Mouse (Mus musculus) liver, embryonic 16.5 days (tissue): Measurements from ENCODE around the gene Ctu2. TPM values are rescaled to one million over a fixed set of nuclear protein-coding genes. Genes with fewer than 3 reads are reported as not detected.

Source experiments
- ATAC-seq: fragments of 200-750 bp; cut with Nextera tagmentation; 2 replicates; pipeline ENCODE4 v1.8.0; 2017; ENCODE audit warnings: low read depth, mild to moderate bottlenecking, moderate number of reproducible peaks, moderate library complexity
- H3K27ac ChIP-seq: fragments of 300-500 bp; sonication (generic); 2 replicates; pipeline ENCODE4 v1.5.1; 2014; ENCODE audit warnings: mild to moderate bottlenecking, low read length
- H3K27me3 ChIP-seq: fragments of 300-500 bp; sonication (generic); 2 replicates; pipeline ENCODE4 v1.6.1; 2014; ENCODE audit warnings: low read depth, low read length, mixed read lengths; ENCODE audit not compliant: control insufficient read depth, insufficient read depth
- H3K36me3 ChIP-seq: fragments of 300-500 bp; sonication (generic); 2 replicates; pipeline ENCODE4 v1.6.1; 2014; ENCODE audit warnings: mild to moderate bottlenecking; ENCODE audit not compliant: control insufficient read depth, insufficient read depth
- H3K4me1 ChIP-seq: fragments of 300-500 bp; sonication (generic); 2 replicates; pipeline ENCODE4 v1.6.1; 2014; ENCODE audit warnings: low read depth, low read length, mixed read lengths; ENCODE audit not compliant: control insufficient read depth
- H3K4me2 ChIP-seq: fragments of 300-500 bp; sonication (generic); 2 replicates; pipeline ENCODE4 v1.6.1; 2014; ENCODE audit warnings: low read depth, low read length, mixed read lengths
- H3K4me3 ChIP-seq: fragments of 300-500 bp; sonication (generic); 2 replicates; pipeline ENCODE4 v1.5.1; 2014; ENCODE audit warnings: low read depth, mild to moderate bottlenecking, low read length
- H3K9ac ChIP-seq: fragments of 300-500 bp; sonication (generic); 2 replicates; pipeline ENCODE4 v1.6.1; 2014; ENCODE audit warnings: low read depth, low read length
- H3K9me3 ChIP-seq: fragments of 300-500 bp; sonication (generic); replicated peaks from 2 replicates; pipeline ENCODE4 v1.6.1; 2016; ENCODE audit warnings: low read length; ENCODE audit not compliant: control insufficient read depth
- WGBS: fragments of 180-500 bp; shearing (Covaris S2); extraction: QIAGEN DNeasy Blood & Tissue Kit; methylation state at CpG from one replicate; pipeline ENCODE4 v1.1.7; 2014; ENCODE audit not compliant: insufficient replicate concordance; 5-methylcytosine and 5-hydroxymethylcytosine counted together
- polyA plus RNA-seq: library from polyadenylated mRNA; unstranded; fragments of >200 nt; fragmentation: Nextera tagmentation; extraction: Ambion mirVana; gene quantifications from 2 replicates; pipeline ENCODE4 v1.2.1, GENCODE M21; 2015

Gene Ctu2
- polyA plus RNA-seq, 1 experiment from 2014 or later = 9.6 TPM

DNA sequence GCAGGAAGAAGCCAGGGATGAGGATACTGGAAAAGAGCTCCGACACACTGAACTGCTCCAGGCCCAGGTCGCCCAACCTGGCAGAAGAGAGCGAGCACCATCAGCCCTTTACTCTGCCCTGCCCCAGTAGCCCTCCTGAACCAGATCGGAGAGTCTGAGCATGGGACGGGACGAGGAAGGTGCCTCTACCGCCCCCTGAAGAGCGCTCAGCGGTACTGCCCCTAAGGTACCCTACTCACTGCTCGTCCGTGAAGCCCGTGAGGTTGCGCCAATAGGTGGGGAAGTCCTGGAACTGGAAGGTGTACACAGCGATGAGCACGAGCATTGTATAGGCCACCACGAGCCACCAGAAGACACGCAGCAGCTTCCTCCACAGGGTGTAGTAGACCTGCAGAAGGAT is 22.0 kb downstream of the Ctu2 start:
- WGBS = 70% methylated on average over 17 of the region's 17 CpGs
- Histone ChIP-seq H3K4me2 (no peak overlapping the region), H3K27ac (no peak overlapping the region), H3K27me3 (no peaks in the 10 kb centered on the region), H3K36me3 (peaks cover 87% of the 10 kb centered on the region), H3K9ac (no peak overlapping the region), H3K4me3 (no peak overlapping the region), H3K9me3 (no peaks in the 10 kb centered on the region), H3K4me1 (no peaks in the 10 kb centered on the region)
- ATAC-seq = no peak

DNA sequence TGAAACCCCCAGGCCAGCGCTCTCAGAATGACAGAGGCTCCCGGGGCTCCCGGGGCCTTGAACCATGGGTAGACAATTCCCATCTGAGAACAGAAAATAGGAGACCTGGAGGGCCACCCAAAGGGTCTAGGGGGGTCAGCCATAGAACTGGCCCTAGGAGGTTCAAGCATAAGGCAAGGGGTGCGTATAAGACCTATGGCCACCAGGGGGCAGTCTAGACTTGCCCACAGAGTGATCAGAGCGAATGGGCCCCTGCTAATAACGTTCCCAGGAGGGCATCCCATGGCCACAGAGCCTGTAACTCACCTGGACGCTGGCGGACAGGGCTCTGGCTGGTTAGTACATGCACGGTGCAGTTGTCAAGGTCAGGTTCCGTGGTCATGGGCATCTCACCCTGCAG is 24.9 kb downstream of the Ctu2 start:
- Histone ChIP-seq H3K9ac (no peak overlapping the region), H3K4me1 (no peaks in the 10 kb centered on the region), H3K4me2 (no peak overlapping the region), H3K9me3 (no peaks in the 10 kb centered on the region), H3K4me3 (no peak overlapping the region), H3K27me3 (no peaks in the 10 kb centered on the region), H3K27ac (no peak overlapping the region), H3K36me3 (peaks cover 65% of the 10 kb centered on the region)
- ATAC-seq = peak; percentile 61
- 35% methylated on average over 10 of the region's 10 CpGs for WGBS

DNA sequence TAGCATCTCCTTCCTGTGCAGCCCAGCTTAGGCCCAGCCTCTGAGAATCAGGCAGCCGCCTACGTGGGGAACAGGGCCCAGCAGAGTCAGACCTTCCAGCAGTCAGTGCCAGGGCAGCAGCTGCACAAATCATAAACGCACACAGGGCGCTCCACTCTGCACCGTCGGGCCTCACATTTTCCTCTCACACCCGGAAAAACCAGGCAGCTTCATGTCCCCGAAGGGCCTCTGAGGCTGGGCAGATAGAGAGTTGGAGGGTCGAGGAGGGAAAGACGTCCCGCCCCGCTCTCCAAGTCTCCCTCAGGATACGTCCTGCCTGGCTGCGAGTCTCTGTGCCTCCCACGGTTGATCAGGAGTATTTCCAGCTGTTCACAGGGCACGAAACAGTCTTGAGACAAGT is 35.6 kb downstream of the Ctu2 start:
- Histone ChIP-seq H3K9me3 (no peaks in the 10 kb centered on the region), H3K9ac (no peak overlapping the region), H3K4me1 (no peaks in the 10 kb centered on the region; the same call in 1 of the 2 replicates), H3K36me3 (peaks cover 16% of the 10 kb centered on the region), H3K4me3 (no peak overlapping the region), H3K4me2 (no peak overlapping the region), H3K27ac (no peak overlapping the region), H3K27me3 (no peaks in the 10 kb centered on the region)
- WGBS = 81% methylated on average over 16 of the region's 16 CpGs
- no peak for ATAC-seq

DNA sequence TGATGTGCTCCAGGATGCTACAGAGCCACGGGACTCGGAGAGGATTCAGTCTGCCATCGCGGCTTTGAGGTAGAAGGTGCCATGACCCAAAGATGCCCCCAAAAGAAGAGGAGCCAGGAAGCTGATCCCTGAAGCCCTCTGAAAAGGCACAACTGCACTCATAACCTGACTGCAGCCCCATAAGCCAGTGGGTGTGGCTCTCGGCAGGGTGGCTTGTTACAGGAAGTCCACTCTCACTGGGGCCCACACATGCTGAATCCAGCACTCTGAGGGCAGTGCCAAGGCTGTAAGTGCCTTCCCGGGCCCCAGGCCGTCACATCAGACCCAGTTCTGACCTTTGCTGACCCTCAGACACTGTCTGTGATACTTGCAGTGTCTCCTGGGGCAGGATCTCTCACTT is 36.4 kb downstream of the Ctu2 start:
- Histone ChIP-seq H3K9ac (no peak overlapping the region), H3K4me1 (peaks cover 2% of the 10 kb centered on the region), H3K4me2 (no peak overlapping the region), H3K27me3 (no peaks in the 10 kb centered on the region), H3K4me3 (no peak overlapping the region), H3K27ac (no peak overlapping the region), H3K9me3 (no peaks in the 10 kb centered on the region), H3K36me3 (peaks cover 13% of the 10 kb centered on the region)
- ATAC-seq = no peak
- 71% methylated on average over 7 of the region's 7 CpGs for WGBS

DNA sequence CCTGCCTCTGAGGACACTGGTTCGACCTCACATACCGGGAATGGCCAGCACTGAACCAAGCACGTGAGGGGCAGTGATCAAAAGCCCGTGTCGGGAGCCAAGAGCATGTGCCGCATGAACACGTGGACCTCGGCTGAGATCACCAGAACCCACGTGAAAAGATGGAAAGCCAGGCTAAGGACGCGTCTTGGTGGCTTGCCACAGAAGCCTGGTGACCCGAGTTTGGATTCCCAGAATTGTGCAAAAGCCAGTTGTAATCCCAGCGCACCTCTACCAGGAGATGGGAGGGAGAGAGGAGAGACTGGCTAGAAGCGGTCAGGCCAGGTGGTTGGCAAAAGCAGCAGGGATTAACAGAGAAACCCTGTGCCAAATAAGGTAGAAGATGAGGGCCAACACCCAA is 39.8 kb downstream of the Ctu2 start:
- Histone ChIP-seq H3K9ac (no peak overlapping the region), H3K9me3 (no peaks in the 10 kb centered on the region), H3K4me2 (no peak overlapping the region), H3K36me3 (peaks cover 13% of the 10 kb centered on the region), H3K4me3 (no peak overlapping the region), H3K27ac (no peak overlapping the region), H3K4me1 (peaks cover 28% of the 10 kb centered on the region), H3K27me3 (no peaks in the 10 kb centered on the region)
- 85% methylated on average over 14 of the region's 14 CpGs for WGBS
- ATAC-seq = no peak

DNA sequence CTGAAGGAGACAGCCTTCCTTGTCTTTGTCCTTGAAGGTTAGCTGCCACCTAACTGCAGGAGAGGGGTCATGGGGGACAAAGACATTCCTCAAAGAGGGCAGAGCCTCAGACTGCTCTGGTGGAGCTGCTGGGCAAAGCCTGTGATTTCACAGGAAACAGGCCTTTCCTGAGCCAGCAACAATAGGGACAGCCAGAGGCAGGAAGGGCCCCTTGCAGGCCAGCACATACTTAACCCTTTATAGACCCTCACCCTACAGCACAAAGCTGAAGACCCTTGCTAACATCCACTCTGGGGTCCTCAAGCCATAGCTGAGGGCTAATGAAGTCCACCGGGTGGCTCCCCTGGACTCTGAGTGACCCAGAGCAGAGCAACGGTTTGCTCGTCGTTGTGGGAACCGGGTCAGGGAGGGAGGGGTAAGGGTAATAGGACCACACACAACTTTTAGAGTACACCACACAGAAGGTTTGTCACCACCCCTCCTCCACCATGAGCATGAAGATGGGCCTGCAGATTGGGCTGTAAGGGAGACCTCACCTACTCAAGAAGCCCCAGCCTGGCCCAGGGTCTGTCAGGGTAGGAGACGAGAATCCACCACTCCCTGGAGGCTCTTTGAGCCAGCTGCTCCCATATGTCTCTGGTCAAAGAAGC is 41.7 kb downstream of the Ctu2 start:
- peaks cover 11% of the 10 kb centered on the region for H3K36me3 ChIP-seq
- ATAC-seq = peak; percentile 33; the same call in 1 of the 2 replicates
- peaks cover 36% of the 10 kb centered on the region for H3K4me1 ChIP-seq
- H3K9ac ChIP-seq = no peak overlapping the region
- H3K4me2 ChIP-seq = no peak overlapping the region
- no peaks in the 10 kb centered on the region for H3K9me3 ChIP-seq
- H3K27me3 ChIP-seq = no peaks in the 10 kb centered on the region
- H3K27ac ChIP-seq = peak overlapping the region; percentile 47
- 29% methylated on average over 6 of the region's 6 CpGs for WGBS
- H3K4me3 ChIP-seq = no peak overlapping the region

DNA sequence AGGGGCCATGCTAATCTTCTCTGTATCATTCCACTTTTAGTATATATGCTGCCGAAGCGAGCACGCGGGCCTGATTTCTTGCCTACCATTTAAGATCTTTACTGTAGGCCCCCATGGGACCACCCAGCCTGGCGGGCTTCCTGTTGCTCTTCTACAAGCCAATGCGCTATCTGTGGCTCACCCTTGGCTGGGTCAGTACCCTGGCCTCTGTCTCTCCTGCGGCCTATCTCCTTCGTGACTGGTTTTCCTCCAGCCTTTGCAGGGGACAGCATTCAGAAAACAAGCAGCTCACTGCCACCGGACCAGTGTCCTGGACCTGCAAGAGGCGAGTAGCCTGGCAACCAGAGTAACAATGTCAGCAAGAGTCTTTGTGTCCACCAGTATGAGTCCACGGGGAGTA is 44.7 kb downstream of the Ctu2 start:
- no peak for ATAC-seq
- no peak overlapping the region for H3K4me3 ChIP-seq
- H3K4me1 ChIP-seq = peaks cover 65% of the 10 kb centered on the region
- no peak overlapping the region for H3K9ac ChIP-seq
- H3K4me2 ChIP-seq = no peak overlapping the region
- H3K27me3 ChIP-seq = no peaks in the 10 kb centered on the region
- H3K36me3 ChIP-seq = no peaks in the 10 kb centered on the region
- no peaks in the 10 kb centered on the region for H3K9me3 ChIP-seq
- 56% methylated on average over 11 of the region's 11 CpGs for WGBS
- 0 out of 2 replicates have a peak overlapping the region, but pooled peaks have one; percentile 46 for H3K27ac ChIP-seq

DNA sequence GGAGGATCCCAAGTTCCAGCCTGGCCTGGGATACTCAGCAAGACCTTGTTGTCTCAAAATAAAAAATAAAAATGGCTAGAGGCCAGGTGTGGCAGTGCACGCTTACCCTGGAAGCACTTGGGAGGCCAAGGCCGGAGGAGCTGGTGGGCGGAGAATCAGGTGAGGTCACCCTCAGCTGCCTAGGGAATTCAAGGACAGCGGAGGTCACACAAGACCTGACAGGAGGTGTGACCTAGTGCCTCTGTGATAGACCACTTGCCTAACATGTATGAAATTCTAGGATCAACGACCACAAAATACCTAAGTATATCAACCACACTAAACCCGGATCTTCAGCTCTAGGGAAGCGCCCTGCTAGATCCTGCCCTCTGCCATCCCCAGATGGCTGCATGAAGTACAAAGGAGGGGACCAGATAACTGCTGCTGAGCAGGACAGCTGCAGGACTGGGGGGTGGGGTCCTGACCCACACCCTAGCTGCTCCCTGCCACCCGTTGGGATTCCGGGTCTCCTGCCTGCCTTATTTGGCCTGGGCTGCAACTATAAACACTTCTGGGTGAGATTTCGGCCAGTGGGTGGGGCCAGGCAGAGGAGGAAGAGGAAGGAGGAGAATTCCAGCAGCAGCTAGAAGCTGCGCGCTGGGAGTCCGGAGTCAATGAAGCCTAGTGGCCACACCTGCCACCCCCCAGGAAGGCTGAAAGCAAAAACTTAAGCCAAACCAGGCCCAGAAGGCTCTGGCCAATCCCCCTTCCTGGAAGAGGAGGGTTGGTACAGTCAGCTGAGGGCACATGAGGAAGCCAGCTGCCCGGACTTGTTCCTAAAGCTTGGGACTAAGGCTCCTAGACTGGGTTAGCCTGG is 47.1 kb downstream of the Ctu2 start:
- Histone ChIP-seq H3K4me2 (no peak overlapping the region), H3K9ac (no peak overlapping the region; the same call in 1 of the 2 replicates), H3K36me3 (no peaks in the 10 kb centered on the region), H3K27ac (peak overlapping the region; percentile 65), H3K27me3 (no peaks in the 10 kb centered on the region), H3K4me3 (no peak overlapping the region), H3K4me1 (peaks cover 79% of the 10 kb centered on the region), H3K9me3 (no peaks in the 10 kb centered on the region)
- 57% methylated on average over 14 of the region's 14 CpGs for WGBS
- ATAC-seq = no peak
